Mouse (Mus musculus) myocyte (in vitro differentiated cells): ENCODE measurements at regions not wholly inside any gene's neighbourhood (a gene's known extent, or its start where the extent isn't known, plus 50 kb on each side); places are given as distances from the start of the nearest gene placed in this dataset.
A peak's percentile ranks its signal among the peaks of the same experiment; 100 is the strongest.

Experiments
- H3K27me3 ChIP-seq: one replicate; pipeline ENCODE4 v1.6.1; 2011; ENCODE audit not compliant: control insufficient read depth, insufficient read depth, insufficient read length
- H3K36me3 ChIP-seq: one replicate; pipeline ENCODE4 v1.6.1; 2011; ENCODE audit not compliant: control insufficient read depth, insufficient read depth
- H3K4me2 ChIP-seq: one replicate; pipeline ENCODE4 v1.6.1; 2011; ENCODE audit warnings: low read depth, control low read depth
- H3K4me3 ChIP-seq: one replicate; pipeline ENCODE4 v1.5.1; 2011; ENCODE audit warnings: mild to moderate bottlenecking, control low read depth, moderate library complexity
- H3K79me2 ChIP-seq: one replicate; pipeline ENCODE4 v1.6.1; 2011; ENCODE audit not compliant: control insufficient read depth, insufficient read depth
- H3ac ChIP-seq: one replicate; pipeline ENCODE4 v1.6.1; 2011; ENCODE audit not compliant: control insufficient read depth, insufficient read length
- CEBPB ChIP-seq: IDR thresholded peaks from 2 replicates; pipeline ENCODE4 v1.6.1; 2011; ENCODE audit warnings: mild to moderate bottlenecking, moderate library complexity; ENCODE audit not compliant: poor library complexity, insufficient read depth, severe bottlenecking
- E2F4 ChIP-seq: IDR thresholded peaks from one replicate; pipeline ENCODE4 v1.6.1; 2011; ENCODE audit warnings: mild to moderate bottlenecking, control low read depth, moderate library complexity; ENCODE audit not compliant: insufficient read depth
- MAX ChIP-seq: IDR thresholded peaks from one replicate; pipeline ENCODE4 v1.6.1; 2011; ENCODE audit warnings: low read depth, mild to moderate bottlenecking, control low read depth
- MYOD1 ChIP-seq, 3 experiments: IDR thresholded peaks; one replicate each; pipeline ENCODE4 v1.6.1; 2011; ENCODE audit warnings: control low read depth in 2 of 3, low read depth in 2 of 3, mild to moderate bottlenecking in 2 of 3, moderate library complexity in 1 of 3; ENCODE audit not compliant: insufficient read length in 2 of 3, control insufficient read depth in 1 of 3
- MYOG ChIP-seq, 3 experiments: IDR thresholded peaks; one replicate each; pipeline ENCODE4 v1.6.1; 2011; ENCODE audit warnings: control low read depth in 2 of 3, low read depth in 2 of 3, mild to moderate bottlenecking in 2 of 3; ENCODE audit not compliant: insufficient read length in 2 of 3, control insufficient read depth in 1 of 3, insufficient read depth in 1 of 3
- POLR2A ChIP-seq: IDR thresholded peaks from one replicate; pipeline ENCODE4 v1.6.1; 2011; ENCODE audit warnings: low read depth, mild to moderate bottlenecking, control low read depth, moderate library complexity; ENCODE audit not compliant: insufficient read length
- POLR2AphosphoS2 ChIP-seq: IDR thresholded peaks from one replicate; pipeline ENCODE4 v1.6.1; 2011; ENCODE audit warnings: low read depth, control low read depth; ENCODE audit not compliant: insufficient read length
- REST ChIP-seq: IDR thresholded peaks from one replicate; pipeline ENCODE4 v1.6.1; 2011; ENCODE audit warnings: mild to moderate bottlenecking, control low read depth, moderate library complexity; ENCODE audit not compliant: insufficient read depth, insufficient read length
- SRF ChIP-seq: IDR thresholded peaks from one replicate; pipeline ENCODE4 v1.6.1; 2011; ENCODE audit warnings: low read depth; ENCODE audit not compliant: control insufficient read depth, insufficient read length
- TCF12 ChIP-seq: IDR thresholded peaks from one replicate; pipeline ENCODE4 v1.6.1; 2011; ENCODE audit warnings: mild to moderate bottlenecking, control low read depth; ENCODE audit not compliant: poor library complexity, insufficient read depth, severe bottlenecking
- TCF3 ChIP-seq: IDR thresholded peaks from one replicate; pipeline ENCODE4 v1.6.1; 2011; ENCODE audit warnings: low read depth, control low read depth; ENCODE audit not compliant: insufficient read length
- USF1 ChIP-seq: IDR thresholded peaks from one replicate; pipeline ENCODE4 v1.6.1; 2011; ENCODE audit warnings: low read depth, mild to moderate bottlenecking, control low read depth, moderate library complexity

GRCm38 (mm10) chr3:66504717-66505116, 208.1 kb upstream of the Veph1 start:
- no peaks in the 10 kb centered on the region for H3K27me3 ChIP-seq
- TF ChIP-seq MAX (no peak), TCF3 (no peak), POLR2A (no peak), CEBPB (no peak), REST (no peak), TCF12 (no peak), MYOG (IDR thresholded peaks at IDR 0.05; ENCODE audit: control insufficient read depth in 1 of 3, insufficient read depth in 1 of 3, insufficient read length in 2 of 3, low read depth in 2 of 3) (no peak), USF1 (no peak), MYOD1 (IDR thresholded peaks at IDR 0.05; ENCODE audit: control insufficient read depth in 1 of 3, insufficient read length in 2 of 3, low read depth in 2 of 3) (no peak), POLR2AphosphoS2 (no peak), E2F4 (no peak), SRF (no peak)
- H3K36me3 ChIP-seq, result no peaks in the 10 kb centered on the region
- no peaks in the 10 kb centered on the region for H3K79me2 ChIP-seq
- no peak overlapping the region for H3ac ChIP-seq
- H3K4me2 ChIP-seq, result peak overlapping the region; percentile 27
- H3K4me3 ChIP-seq, result no peak overlapping the region

GRCm38 (mm10) chr3:66503615-66504014, 207.0 kb upstream of the Veph1 start:
- Histone ChIP-seq H3K79me2 (no peaks in the 10 kb centered on the region), H3K4me3 (no peak overlapping the region), H3K27me3 (no peaks in the 10 kb centered on the region), H3K36me3 (no peaks in the 10 kb centered on the region), H3K4me2 (no peak overlapping the region), H3ac (no peak overlapping the region)
- TF ChIP-seq USF1 (no peak), TCF3 (no peak), MAX (no peak), MYOG (IDR thresholded peaks at IDR 0.05; ENCODE audit: control insufficient read depth in 1 of 3, insufficient read depth in 1 of 3, insufficient read length in 2 of 3, low read depth in 2 of 3) (no peak), E2F4 (no peak)

GRCm38 (mm10) chr3:66501865-66502264, 205.2 kb upstream of the Veph1 start:
- no peaks in the 10 kb centered on the region for H3K79me2 ChIP-seq
- no peak overlapping the region for H3ac ChIP-seq
- no peaks in the 10 kb centered on the region for H3K27me3 ChIP-seq
- H3K36me3 ChIP-seq, result no peaks in the 10 kb centered on the region
- no peak overlapping the region for H3K4me3 ChIP-seq
- H3K4me2 ChIP-seq, result no peak overlapping the region
- no peak for TF ChIP-seq E2F4
- no peak for TF ChIP-seq TCF12

GRCm38 (mm10) chr3:66494442-66495113, 197.9 kb upstream of the Veph1 start:
- no peak overlapping the region for H3K4me2 ChIP-seq
- no peaks in the 10 kb centered on the region for H3K79me2 ChIP-seq
- no peak overlapping the region for H3K4me3 ChIP-seq
- H3K36me3 ChIP-seq, result no peaks in the 10 kb centered on the region
- no peak overlapping the region for H3ac ChIP-seq
- TF ChIP-seq E2F4, result no peak
- no peak for TF ChIP-seq SRF
- no peak for TF ChIP-seq TCF3
- TF ChIP-seq POLR2AphosphoS2, result no peak
- H3K27me3 ChIP-seq, result no peaks in the 10 kb centered on the region

GRCm38 (mm10) chr3:66490696-66491357, 194.2 kb upstream of the Veph1 start:
- Histone ChIP-seq H3ac (no peak overlapping the region), H3K79me2 (no peaks in the 10 kb centered on the region), H3K4me3 (no peak overlapping the region), H3K36me3 (no peaks in the 10 kb centered on the region), H3K27me3 (no peaks in the 10 kb centered on the region), H3K4me2 (no peak overlapping the region)
- TF ChIP-seq MYOG (IDR thresholded peaks at IDR 0.05; ENCODE audit: control insufficient read depth in 1 of 3, insufficient read depth in 1 of 3, insufficient read length in 2 of 3, low read depth in 2 of 3) (no peak), MAX (no peak), E2F4 (no peak), MYOD1 (IDR thresholded peaks at IDR 0.05; ENCODE audit: control insufficient read depth in 1 of 3, insufficient read length in 2 of 3, low read depth in 2 of 3) (no peak)

GRCm38 (mm10) chr3:66488724-66489123, 192.1 kb upstream of the Veph1 start:
- H3K4me3 ChIP-seq, result no peak overlapping the region
- H3ac ChIP-seq, result no peak overlapping the region
- H3K4me2 ChIP-seq, result no peak overlapping the region
- no peaks in the 10 kb centered on the region for H3K36me3 ChIP-seq
- no peak for TF ChIP-seq MAX
- no peak for TF ChIP-seq SRF
- TF ChIP-seq CEBPB, result no peak
- TF ChIP-seq MYOG (IDR thresholded peaks at IDR 0.05; ENCODE audit: control insufficient read depth in 1 of 3, insufficient read depth in 1 of 3, insufficient read length in 2 of 3, low read depth in 2 of 3), result no peak
- TF ChIP-seq POLR2A, result no peak
- no peak for TF ChIP-seq TCF12
- TF ChIP-seq REST, result no peak
- TF ChIP-seq MYOD1 (IDR thresholded peaks at IDR 0.05; ENCODE audit: control insufficient read depth in 1 of 3, insufficient read length in 2 of 3, low read depth in 2 of 3), result no peak
- no peak for TF ChIP-seq TCF3
- TF ChIP-seq USF1, result no peak
- no peak for TF ChIP-seq POLR2AphosphoS2
- no peak for TF ChIP-seq E2F4
- H3K27me3 ChIP-seq, result no peaks in the 10 kb centered on the region
- no peaks in the 10 kb centered on the region for H3K79me2 ChIP-seq
